In the genomic region with DNA sequence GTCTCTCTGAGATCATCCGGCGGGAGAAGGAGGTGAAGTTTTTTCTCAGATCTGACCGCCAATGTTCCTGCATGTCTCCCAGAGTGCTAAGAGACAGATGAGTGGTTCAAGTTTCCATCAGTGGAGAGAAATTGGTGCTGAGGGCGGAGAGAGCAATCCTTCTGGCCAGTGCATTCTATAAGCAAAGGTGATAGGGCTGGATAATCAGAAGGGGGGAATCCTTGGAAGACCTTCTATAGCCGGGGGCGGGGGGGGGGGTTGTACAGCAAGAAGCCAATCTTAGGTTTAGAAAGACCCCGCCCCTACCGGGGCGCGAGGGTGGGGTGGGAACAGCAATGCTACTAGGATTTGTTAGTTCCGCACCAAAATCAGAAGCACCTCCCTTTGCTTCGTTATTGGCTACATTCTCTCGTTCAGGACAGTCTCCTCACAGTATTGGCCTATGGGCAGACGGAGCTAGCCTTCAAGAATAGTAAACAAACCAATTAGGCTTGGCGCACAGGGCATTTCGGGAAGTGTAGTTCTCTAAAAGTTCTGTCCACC, we compare ENCODE assay signal across 7 mouse cellular contexts. TPM values are rescaled to one million over a fixed set of nuclear protein-coding genes. Genes with fewer than 3 reads are reported as not detected.
DNase-seq lines count a peak whose midpoint lies in the region; ATAC-seq lines count a peak whose summit lies in the region.

No protein-coding gene starts in this region.

- H3K9ac ChIP-seq in embryonic facial prominence, embryonic 12.5 days: 0 out of 2 replicates have a peak overlapping the region, but pooled peaks have one; percentile 89
- no peak overlapping the region for H3K9ac ChIP-seq in limb, embryonic 11.5 days (ENCODE audit: low read length)
- peak overlapping the region; percentile 97 for H3K9ac ChIP-seq in midbrain, embryonic 14.5 days (replicated peaks; ENCODE audit: low read length)

- no peaks in the 10 kb centered on the region for H3K9me3 ChIP-seq in embryonic facial prominence, embryonic 12.5 days
- H3K9me3 ChIP-seq in limb, embryonic 11.5 days (ENCODE audit: control insufficient read depth, low read length): no peaks in the 10 kb centered on the region
- no peaks in the 10 kb centered on the region for H3K9me3 ChIP-seq in midbrain, embryonic 14.5 days (ENCODE audit: control insufficient read depth, low read length)

- H3K36me3 ChIP-seq in embryonic facial prominence, embryonic 12.5 days: no peaks in the 10 kb centered on the region
- H3K36me3 ChIP-seq in limb, embryonic 11.5 days (ENCODE audit: control insufficient read depth, insufficient read depth, low read length): no peaks in the 10 kb centered on the region
- H3K36me3 ChIP-seq in midbrain, embryonic 14.5 days (ENCODE audit: control insufficient read depth, insufficient read depth, low read length): no peaks in the 10 kb centered on the region

- peak; percentile 93 for ATAC-seq in embryonic facial prominence, embryonic 12.5 days (ENCODE audit: insufficient number of reproducible peaks, insufficient read depth, low FRiP score, low TSS enrichment)
- ATAC-seq in limb, embryonic 11.5 days (ENCODE audit: insufficient number of reproducible peaks, low FRiP score, low TSS enrichment, low read depth): peak; percentile 94
- peak; percentile 88 for ATAC-seq in midbrain, embryonic 14.5 days (ENCODE audit: low FRiP score, low TSS enrichment)

- no peaks in the 10 kb centered on the region for H3K27me3 ChIP-seq in embryonic facial prominence, embryonic 12.5 days
- no peaks in the 10 kb centered on the region for H3K27me3 ChIP-seq in limb, embryonic 11.5 days (ENCODE audit: control insufficient read depth, insufficient read depth, low read length)
- H3K27me3 ChIP-seq in midbrain, embryonic 14.5 days (ENCODE audit: control insufficient read depth, insufficient read depth, low read length): no peaks in the 10 kb centered on the region

- H3K4me1 ChIP-seq in embryonic facial prominence, embryonic 12.5 days: peaks cover 7% of the 10 kb centered on the region; the same call in 1 of the 2 replicates
- peaks cover 8% of the 10 kb centered on the region; the same call in 1 of the 2 replicates for H3K4me1 ChIP-seq in limb, embryonic 11.5 days (ENCODE audit: control insufficient read depth, insufficient read depth, low read length)
- H3K4me1 ChIP-seq in midbrain, embryonic 14.5 days (ENCODE audit: control insufficient read depth, insufficient read depth, low read length): peaks cover 10% of the 10 kb centered on the region

- peak; percentile 86 for DNase-seq in adrenal gland, postnatal 14 days
- peak; percentile 99 for DNase-seq in heart, adult 11 months
- peak; percentile 84 for DNase-seq in kidney, adult 18-20 months
- DNase-seq in limb, embryonic 11.5 days (ENCODE audit: low spot score): peak; percentile 77
- peak; percentile 92 for DNase-seq in midbrain, embryonic 14.5 days
- peak; percentile 72 for DNase-seq in spleen, adult 18-20 months

- H3K4me2 ChIP-seq in embryonic facial prominence, embryonic 12.5 days (replicated peaks): peak overlapping the region; percentile 85
- peak overlapping the region; percentile 96 for H3K4me2 ChIP-seq in limb, embryonic 11.5 days (ENCODE audit: low read depth, severe bottlenecking)
- peak overlapping the region; percentile 55 for H3K4me2 ChIP-seq in midbrain, embryonic 14.5 days (ENCODE audit: low read length)

- peak overlapping the region; percentile 90 for H3K27ac ChIP-seq in embryonic facial prominence, embryonic 12.5 days
- no peak overlapping the region for H3K27ac ChIP-seq in limb, embryonic 11.5 days (replicated peaks; ENCODE audit: low read depth, low read length)
- peak overlapping the region; percentile 98; the same call in 1 of the 2 replicates for H3K27ac ChIP-seq in midbrain, embryonic 14.5 days (replicated peaks; ENCODE audit: low read depth, low read length)

- WGBS in embryonic facial prominence, embryonic 12.5 days: 1% methylated on average over 16 of the region's 16 CpGs
- WGBS in limb, embryonic 11.5 days: under 1% methylated on average over 16 of the region's 16 CpGs
- WGBS in midbrain, embryonic 14.5 days: under 1% methylated on average over 16 of the region's 16 CpGs

- H3K4me3 ChIP-seq in embryonic facial prominence, embryonic 12.5 days: peak overlapping the region; percentile 79
- peak overlapping the region; percentile 61 for H3K4me3 ChIP-seq in limb, embryonic 11.5 days (ENCODE audit: low read depth, low read length)
- peak overlapping the region; percentile 86 for H3K4me3 ChIP-seq in midbrain, embryonic 14.5 days (replicated peaks; ENCODE audit: low read depth, low read length)

RNA-seq across cellular contexts. Expression of a gene that starts 0.9 kb away (rescaled TPM):
- total RNA-seq in adrenal gland, postnatal 14 days (2021): 22.9 and 27.6 TPM in 2 replicates
- 6.8 and 7.0 TPM in 2 replicates for polyA plus RNA-seq in embryonic facial prominence, embryonic 12.5 days (2016; fragmentation: Nextera tagmentation; extraction: Ambion mirVana)
- 4.4 and 4.9 TPM in 2 replicates for polyA plus RNA-seq in limb, embryonic 11.5 days (2014; fragmentation: Nextera tagmentation; extraction: Ambion mirVana)
- 12.4 and 14.3 TPM in 2 replicates for polyA plus RNA-seq in midbrain, embryonic 14.5 days (2014; fragmentation: Nextera tagmentation; extraction: Ambion mirVana)
